Mouse (Mus musculus) stomach, embryonic 14.5 days (tissue): ENCODE results near the gene Maml1. TPM values are rescaled to one million over a fixed set of nuclear protein-coding genes. Genes with fewer than 3 reads are reported as not detected.

Experiments
- ATAC-seq: fragments of 200-750 bp; cut with Nextera tagmentation; 2 replicates; pipeline ENCODE4 v1.8.0; 2017; ENCODE audit warnings: low read depth, moderate TSS enrichment; ENCODE audit not compliant: insufficient number of reproducible peaks, insufficient read depth, low FRiP score
- H3K27ac ChIP-seq: fragments of 300-500 bp; sonication (generic); 2 replicates; pipeline ENCODE4 v1.5.1; 2014; ENCODE audit warnings: mild to moderate bottlenecking, low read length, moderate library complexity, mixed read lengths
- H3K27me3 ChIP-seq: fragments of 300-500 bp; sonication (generic); 2 replicates; pipeline ENCODE4 v1.6.1; 2014; ENCODE audit warnings: low read length, control low read depth, mixed read lengths; ENCODE audit not compliant: control insufficient read depth, insufficient read depth
- H3K36me3 ChIP-seq: fragments of 300-500 bp; sonication (generic); 2 replicates; pipeline ENCODE4 v1.6.1; 2014; ENCODE audit warnings: mild to moderate bottlenecking, control low read depth, low read length, moderate library complexity, mixed read lengths; ENCODE audit not compliant: control insufficient read depth, insufficient read depth
- H3K4me1 ChIP-seq: fragments of 300-500 bp; sonication (generic); 2 replicates; pipeline ENCODE4 v1.6.1; 2014; ENCODE audit warnings: low read length, control low read depth, mixed read lengths; ENCODE audit not compliant: control insufficient read depth, insufficient read depth
- H3K4me2 ChIP-seq: fragments of 300-500 bp; sonication (generic); replicated peaks from 2 replicates; pipeline ENCODE4 v1.6.1; 2014; ENCODE audit warnings: low read depth, low read length, control low read depth
- H3K4me3 ChIP-seq: fragments of 300-500 bp; sonication (generic); 2 replicates; pipeline ENCODE4 v1.5.1; 2014; ENCODE audit warnings: low read depth, low read length, control low read depth
- H3K9ac ChIP-seq: fragments of 300-500 bp; sonication (generic); replicated peaks from 2 replicates; pipeline ENCODE4 v1.6.1; 2014; ENCODE audit warnings: low read depth, mild to moderate bottlenecking, control low read depth, low read length, moderate library complexity, mixed read lengths
- H3K9me3 ChIP-seq: fragments of 300-500 bp; sonication (generic); 2 replicates; pipeline ENCODE4 v1.6.1; 2016; ENCODE audit warnings: low read depth, low read length, control low read depth; ENCODE audit not compliant: control insufficient read depth
- WGBS: fragments of 180-500 bp; shearing (Covaris S2); extraction: QIAGEN DNeasy Blood & Tissue Kit; methylation state at CpG from one replicate; pipeline ENCODE4 v1.1.7; 2014; 5-methylcytosine and 5-hydroxymethylcytosine counted together
- polyA plus RNA-seq: library from polyadenylated mRNA; unstranded; fragments of >200 nt; fragmentation: Nextera tagmentation; extraction: Ambion mirVana; gene quantifications from 2 replicates; pipeline ENCODE4 v1.2.1, GENCODE M21; 2014

Maml1 gene
- 9.9 and 10.0 TPM in 2 replicates for polyA plus RNA-seq

DNA sequence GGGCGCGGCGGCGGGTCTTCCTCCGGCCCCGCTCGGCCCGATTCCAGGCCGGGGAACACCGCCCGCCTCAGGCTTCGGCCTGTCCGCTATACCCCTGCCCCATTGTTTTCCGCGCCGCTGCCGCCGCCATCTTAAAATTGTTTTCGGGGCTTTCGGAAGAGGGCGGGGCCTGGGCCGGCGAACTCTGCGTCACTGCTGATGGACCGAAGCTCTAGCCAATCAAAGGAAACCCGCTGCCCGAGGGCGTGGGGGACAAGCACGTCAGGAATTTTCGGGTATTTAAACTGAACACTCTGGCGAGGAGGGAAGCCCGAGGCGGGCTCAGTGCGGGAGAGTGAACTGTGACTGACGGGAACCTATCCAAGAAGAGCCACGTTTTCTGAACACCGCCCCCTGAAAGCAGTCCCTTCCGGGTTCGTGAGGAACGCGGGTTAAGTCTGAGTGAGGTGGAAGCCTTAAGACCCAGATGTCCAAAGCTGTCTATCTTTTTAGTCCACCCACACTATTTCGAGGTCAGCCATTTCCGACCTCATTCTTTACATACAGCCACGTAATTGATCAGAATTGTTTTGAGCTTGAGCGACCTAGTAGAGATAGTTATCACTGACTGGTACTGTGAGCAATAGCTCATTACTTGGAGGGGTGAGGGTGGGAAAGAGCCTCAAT, at the start of gene Maml1:
Maml1 (minus strand) TSS at position 122 of the 666 bp plus-strand sequence.
- H3K4me1 ChIP-seq, result peaks cover 7% of the 10 kb centered on the region; the same call in 1 of the 2 replicates
- no peaks in the 10 kb centered on the region for H3K27me3 ChIP-seq
- peak; percentile 98 for ATAC-seq
- no peaks in the 10 kb centered on the region for H3K9me3 ChIP-seq
- H3K9ac ChIP-seq, result peak within 1 kb of the TSS; percentile 98
- peak within 1 kb of the TSS; percentile 99 for H3K27ac ChIP-seq
- peak within 1 kb of the TSS; percentile 84 for H3K4me2 ChIP-seq
- H3K4me3 ChIP-seq, result peak within 1 kb of the TSS; percentile 95
- WGBS, result under 1% methylated on average over 45 of the region's 45 CpGs
- peaks cover 33% of the 10 kb centered on the region for H3K36me3 ChIP-seq

DNA sequence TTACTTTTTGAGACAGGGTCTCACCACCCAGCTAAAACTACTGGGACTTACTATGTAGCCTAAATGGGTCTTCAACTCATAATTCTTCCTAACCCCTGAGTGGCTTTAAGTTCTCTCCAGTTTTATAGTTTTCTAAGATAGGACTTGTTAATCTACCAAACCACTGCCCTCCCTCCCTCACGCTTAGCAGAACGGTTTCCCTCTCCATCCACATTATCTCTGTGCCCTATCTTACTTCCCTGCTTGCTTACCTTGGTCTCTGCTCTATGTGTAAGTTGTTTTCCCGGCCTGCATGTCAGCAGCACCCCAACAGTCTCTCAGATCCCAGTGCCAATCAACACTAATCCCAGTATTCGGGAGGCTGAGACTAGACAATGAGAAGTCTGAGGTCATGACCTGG, 44.8 kb upstream of the Maml1 start:
- 69% methylated on average over 4 of the region's 4 CpGs for WGBS
- Histone ChIP-seq H3K9me3 (no peaks in the 10 kb centered on the region), H3K27ac (no peak overlapping the region), H3K9ac (no peak overlapping the region), H3K27me3 (no peaks in the 10 kb centered on the region), H3K4me1 (no peaks in the 10 kb centered on the region), H3K36me3 (no peaks in the 10 kb centered on the region), H3K4me2 (no peak overlapping the region), H3K4me3 (no peak overlapping the region)
- ATAC-seq, result no peak

DNA sequence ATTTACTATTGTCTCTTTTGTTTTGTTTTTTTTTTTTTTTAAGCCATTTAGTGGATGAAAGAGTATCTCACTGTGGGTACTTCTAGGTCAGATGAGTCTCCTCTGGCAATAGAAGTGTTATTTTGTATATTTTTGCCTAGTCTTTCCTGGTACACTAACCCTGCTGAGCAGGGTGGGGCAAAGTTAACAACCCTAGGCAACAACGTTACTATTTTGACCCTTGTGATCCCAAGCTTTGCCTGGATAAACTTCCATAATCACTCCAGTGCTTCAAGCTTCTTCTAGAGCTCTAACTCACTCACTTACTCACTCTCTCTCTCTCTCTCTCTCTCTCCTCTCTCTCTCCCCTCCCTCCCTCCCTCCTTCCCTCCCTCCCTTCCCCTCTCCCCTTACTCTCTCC, 44.0 kb upstream of the Maml1 start:
- 30% methylated on average over 1 of the region's 1 CpGs for WGBS
- no peak for ATAC-seq
- H3K27ac ChIP-seq, result no peak overlapping the region
- no peak overlapping the region for H3K4me3 ChIP-seq
- H3K9me3 ChIP-seq, result no peaks in the 10 kb centered on the region
- no peak overlapping the region for H3K9ac ChIP-seq
- no peaks in the 10 kb centered on the region for H3K4me1 ChIP-seq
- no peak overlapping the region for H3K4me2 ChIP-seq
- no peaks in the 10 kb centered on the region for H3K27me3 ChIP-seq
- H3K36me3 ChIP-seq, result no peaks in the 10 kb centered on the region

DNA sequence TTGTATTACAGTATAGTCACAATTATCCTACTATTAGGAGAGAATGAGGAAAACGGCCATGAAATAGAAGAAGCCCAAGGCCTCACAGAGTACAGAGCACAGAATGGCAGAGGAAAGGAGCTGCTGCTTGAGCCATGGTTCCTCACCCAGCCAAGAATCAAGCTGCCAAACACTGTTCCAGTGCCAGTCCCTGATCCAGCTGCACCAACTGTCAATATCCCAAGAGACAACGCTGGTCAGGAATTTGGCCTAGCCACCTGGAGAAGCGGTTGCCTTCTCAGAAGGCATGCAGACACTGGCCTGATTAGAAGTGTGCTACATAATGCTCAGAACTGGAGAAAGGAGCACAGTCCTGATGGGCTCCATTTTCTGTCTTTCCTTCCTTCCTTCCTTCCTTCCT, 41.1 kb upstream of the Maml1 start:
- H3K4me3 ChIP-seq, result no peak overlapping the region
- H3K4me1 ChIP-seq, result no peaks in the 10 kb centered on the region
- no peaks in the 10 kb centered on the region for H3K9me3 ChIP-seq
- H3K36me3 ChIP-seq, result no peaks in the 10 kb centered on the region
- no peak overlapping the region for H3K9ac ChIP-seq
- H3K27me3 ChIP-seq, result no peaks in the 10 kb centered on the region
- H3K27ac ChIP-seq, result no peak overlapping the region
- H3K4me2 ChIP-seq, result no peak overlapping the region
- ATAC-seq, result no peak
- 84% methylated on average over 3 of the region's 3 CpGs for WGBS

DNA sequence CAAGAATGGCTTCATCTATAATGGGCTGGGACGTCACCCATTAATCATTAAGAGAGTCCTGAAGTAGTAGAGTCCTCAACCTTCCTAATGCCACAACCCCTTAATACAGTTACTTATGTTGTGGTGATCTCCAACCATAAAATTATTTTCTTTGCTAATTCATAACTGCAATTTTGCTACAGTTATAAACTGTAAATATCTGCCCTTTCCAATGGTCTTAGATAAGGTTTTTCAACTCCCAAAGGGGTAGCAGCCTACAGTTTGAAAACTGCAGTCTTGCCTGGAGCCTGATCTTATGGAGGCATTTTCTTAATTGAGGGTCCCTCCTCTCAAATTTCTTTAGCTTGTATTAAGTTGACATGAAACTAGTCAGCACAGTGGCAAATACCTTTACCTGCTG, 37.3 kb upstream of the Maml1 start:
- WGBS, result 94% methylated on average over 1 of the region's 1 CpGs
- H3K4me2 ChIP-seq, result no peak overlapping the region
- peaks cover 8% of the 10 kb centered on the region; the same call in 1 of the 2 replicates for H3K4me1 ChIP-seq
- H3K9ac ChIP-seq, result no peak overlapping the region
- H3K4me3 ChIP-seq, result no peak overlapping the region
- no peaks in the 10 kb centered on the region for H3K9me3 ChIP-seq
- no peak overlapping the region for H3K27ac ChIP-seq
- no peaks in the 10 kb centered on the region for H3K27me3 ChIP-seq
- H3K36me3 ChIP-seq, result no peaks in the 10 kb centered on the region
- no peak for ATAC-seq

DNA sequence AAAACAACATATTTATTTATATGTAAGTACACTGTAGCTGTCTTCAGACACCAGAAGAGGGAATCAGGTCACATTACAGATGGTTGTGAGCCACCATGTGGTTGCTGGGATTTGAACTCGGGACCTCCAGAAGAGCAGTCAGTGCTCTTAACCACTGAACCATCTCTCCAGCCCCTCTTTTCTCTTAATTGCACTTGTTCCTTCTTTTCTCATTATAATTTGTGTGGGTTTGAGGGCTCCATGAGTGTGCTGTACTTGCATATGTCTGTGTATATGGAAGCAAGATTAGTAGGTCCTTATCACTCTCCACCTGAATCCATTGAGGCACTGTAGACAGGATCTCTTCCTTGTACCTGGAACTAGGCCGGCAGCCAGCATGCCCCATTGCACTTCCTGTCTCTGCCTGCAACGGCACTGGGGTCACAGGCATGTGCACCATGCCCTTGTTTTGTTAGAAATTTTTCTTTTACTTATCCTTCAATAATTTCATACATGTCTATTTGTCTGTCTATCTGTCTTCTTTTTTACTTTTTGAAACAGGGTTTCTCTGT, 36.0 kb upstream of the Maml1 start:
- WGBS, result 89% methylated on average over 3 of the region's 3 CpGs
- no peak for ATAC-seq

DNA sequence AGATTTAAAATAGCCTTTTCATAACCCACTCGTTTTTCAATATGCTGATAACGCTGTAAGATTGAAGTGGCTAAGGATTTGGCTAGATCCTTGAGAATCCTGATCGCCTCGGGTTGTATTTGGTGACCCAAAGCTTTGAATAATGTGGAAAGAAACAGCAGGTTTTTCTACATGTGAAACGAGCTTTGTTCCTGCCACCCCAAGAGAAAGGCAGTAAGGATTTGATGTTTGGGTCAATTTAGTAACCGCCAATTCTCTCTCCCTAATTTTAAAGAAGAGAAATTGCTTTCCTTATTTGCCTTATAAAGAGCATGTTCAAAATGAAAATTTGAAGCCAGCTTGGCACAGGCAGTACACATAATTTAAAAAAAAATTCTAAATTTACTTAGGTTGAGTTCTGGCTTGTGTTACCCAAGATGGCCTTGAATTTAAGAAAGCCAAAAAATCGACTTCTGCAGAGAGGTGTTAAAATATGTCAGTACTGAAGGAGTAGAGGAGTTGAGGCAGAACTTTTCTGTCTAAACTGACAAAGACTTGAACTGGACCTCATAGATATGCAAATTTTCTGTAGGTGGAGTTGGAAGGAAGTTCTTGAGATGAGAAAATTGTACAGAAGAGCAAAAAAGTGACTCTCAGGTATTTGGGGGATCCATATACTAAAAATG, 34.3 kb upstream of the Maml1 start:
- peaks cover 18% of the 10 kb centered on the region for H3K4me1 ChIP-seq
- H3K36me3 ChIP-seq, result no peaks in the 10 kb centered on the region
- H3K9ac ChIP-seq, result peak overlapping the region; percentile 49
- WGBS, result 5% methylated on average over 7 of the region's 7 CpGs
- peak overlapping the region; percentile 55 for H3K4me2 ChIP-seq
- H3K27ac ChIP-seq, result peak overlapping the region; percentile 74
- ATAC-seq, result no peak
- H3K27me3 ChIP-seq, result no peaks in the 10 kb centered on the region
- H3K4me3 ChIP-seq, result peak overlapping the region; percentile 87
- H3K9me3 ChIP-seq, result no peaks in the 10 kb centered on the region

More for the DNA sequence above, 36.0 kb upstream of the Maml1 start:
- no peak overlapping the region for H3K4me3 ChIP-seq
- H3K27ac ChIP-seq, result no peak overlapping the region
- no peaks in the 10 kb centered on the region for H3K9me3 ChIP-seq
- H3K4me2 ChIP-seq, result no peak overlapping the region
- no peaks in the 10 kb centered on the region for H3K27me3 ChIP-seq
- peaks cover 14% of the 10 kb centered on the region for H3K4me1 ChIP-seq
- H3K36me3 ChIP-seq, result no peaks in the 10 kb centered on the region
- H3K9ac ChIP-seq, result no peak overlapping the region

DNA sequence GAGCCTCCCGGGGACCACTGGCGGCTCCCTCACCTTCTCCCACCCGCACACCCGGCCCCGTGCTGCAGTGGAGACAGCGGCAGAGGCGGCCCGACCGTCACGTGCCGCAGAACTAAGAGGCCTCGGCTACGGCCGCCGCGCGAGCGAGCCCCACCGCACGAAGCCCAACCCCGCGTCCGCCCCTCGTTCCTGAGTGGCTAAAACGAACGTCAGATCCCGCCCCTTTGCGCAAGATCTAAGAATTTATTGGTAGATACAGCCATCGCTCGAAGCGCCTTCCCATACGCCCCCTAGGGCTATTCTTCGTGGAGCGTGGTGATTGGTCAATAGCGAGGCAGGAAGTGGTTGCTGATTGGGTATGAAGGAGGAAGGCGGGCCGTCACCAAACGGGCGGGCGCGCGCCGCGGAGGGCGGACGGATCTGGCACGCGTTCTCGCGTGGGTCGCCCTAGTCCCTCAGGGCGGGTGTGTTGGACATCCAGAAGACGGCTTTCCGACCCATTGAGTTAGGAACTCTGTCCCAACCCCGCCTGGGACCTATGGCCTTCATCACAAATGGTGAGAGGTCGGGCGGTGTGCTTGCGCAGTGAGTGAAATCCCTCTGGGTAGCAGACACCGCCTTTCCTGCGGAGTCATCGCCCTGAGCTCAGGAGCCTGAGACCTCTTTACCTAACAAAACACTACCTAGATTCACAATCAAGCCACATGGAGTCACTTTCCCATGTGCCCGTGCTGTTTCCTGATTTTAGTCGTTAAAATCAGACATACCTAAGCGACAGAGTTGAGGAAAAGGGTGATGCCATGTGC, 33.6 kb upstream of the Maml1 start, which contains the start of gene Canx:
Canx (minus strand) TSS at position 178 of the 806 bp plus-strand sequence.
- H3K4me1 ChIP-seq, result peaks cover 18% of the 10 kb centered on the region
- H3K9ac ChIP-seq, result peak within 1 kb of the TSS; percentile 96
- H3K9me3 ChIP-seq, result no peaks in the 10 kb centered on the region
- peak within 1 kb of the TSS; percentile 85 for H3K4me2 ChIP-seq
- H3K4me3 ChIP-seq, result peak within 1 kb of the TSS; percentile 87
- WGBS, result under 1% methylated on average over 62 of the region's 64 CpGs
- peak; percentile 98 for ATAC-seq
- H3K27ac ChIP-seq, result peak within 1 kb of the TSS; percentile 90
- no peaks in the 10 kb centered on the region for H3K27me3 ChIP-seq
- H3K36me3 ChIP-seq, result no peaks in the 10 kb centered on the region
